Mouse (Mus musculus) A20 (cell line): ENCODE measurements at regions not wholly inside any gene's neighbourhood (a gene's known extent, or its start where the extent isn't known, plus 50 kb on each side); places are given as distances from the start of the nearest gene placed in this dataset.

Experiments used
- DNase-seq: peaks from one replicate; pipeline ENCODE4 v3.0.0-alpha.2; 2011; ENCODE audit warnings: low read depth, low spot score

DNA sequence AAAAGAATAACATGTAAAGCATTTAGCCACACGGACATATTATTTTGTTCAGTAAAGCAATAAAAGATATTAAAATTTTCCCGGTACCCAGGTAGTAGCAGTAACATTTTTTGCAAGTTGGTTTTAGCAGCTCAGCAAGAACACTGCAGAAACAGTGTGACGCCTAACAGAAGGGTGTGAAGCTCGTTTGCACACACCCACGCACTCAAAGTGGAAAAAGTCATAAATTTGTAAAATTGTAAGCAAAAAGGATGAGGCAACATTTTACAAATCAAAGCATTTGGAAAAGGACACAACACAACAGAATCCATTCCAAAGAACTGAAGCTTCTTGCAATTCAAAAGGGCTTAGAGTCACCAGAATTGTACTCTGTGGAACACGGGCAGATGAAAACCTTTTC lies 1053.6 kb upstream of the Celf2 start:
- no peak for DNase-seq

DNA sequence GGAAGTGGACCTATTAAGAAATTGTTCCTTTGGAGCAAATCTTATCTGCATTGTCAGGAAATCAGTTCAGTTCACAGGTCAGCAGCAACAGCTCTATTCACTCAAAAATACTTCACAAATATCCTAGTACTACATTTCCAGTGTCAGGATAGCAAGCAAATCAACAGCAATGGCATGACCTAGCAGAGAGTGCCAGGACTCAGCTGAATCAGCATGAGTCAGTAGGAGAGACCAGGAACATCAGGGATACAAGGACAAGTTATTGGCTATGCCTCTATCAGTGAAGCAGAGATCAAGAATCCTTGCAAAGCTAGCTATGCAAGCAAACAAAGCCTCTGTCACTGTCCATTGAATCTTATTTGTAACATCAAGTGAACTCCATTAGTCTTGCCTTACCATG lies 1036.8 kb upstream of the Celf2 start:
- DNase-seq, result no peak

DNA sequence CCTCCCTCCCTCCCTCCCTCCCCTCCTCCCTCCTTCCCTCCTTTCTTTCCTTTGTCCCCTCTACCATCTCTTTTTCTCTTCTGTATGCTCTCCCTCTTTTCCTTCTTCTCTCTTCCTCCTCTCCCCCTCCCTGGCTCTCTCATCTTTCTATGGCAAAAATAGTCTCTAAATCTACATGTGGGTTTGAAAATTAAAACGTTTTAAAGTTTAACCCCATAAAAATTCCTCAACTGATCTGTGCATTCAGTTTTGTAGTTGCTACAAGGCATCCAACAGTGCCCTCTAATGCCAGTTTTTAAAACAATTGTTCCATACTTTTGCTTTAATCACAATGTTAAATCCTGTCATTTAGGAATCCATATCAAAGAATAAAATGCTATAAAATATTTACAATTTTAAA lies 1027.5 kb upstream of the Celf2 start:
- no peak for DNase-seq

DNA sequence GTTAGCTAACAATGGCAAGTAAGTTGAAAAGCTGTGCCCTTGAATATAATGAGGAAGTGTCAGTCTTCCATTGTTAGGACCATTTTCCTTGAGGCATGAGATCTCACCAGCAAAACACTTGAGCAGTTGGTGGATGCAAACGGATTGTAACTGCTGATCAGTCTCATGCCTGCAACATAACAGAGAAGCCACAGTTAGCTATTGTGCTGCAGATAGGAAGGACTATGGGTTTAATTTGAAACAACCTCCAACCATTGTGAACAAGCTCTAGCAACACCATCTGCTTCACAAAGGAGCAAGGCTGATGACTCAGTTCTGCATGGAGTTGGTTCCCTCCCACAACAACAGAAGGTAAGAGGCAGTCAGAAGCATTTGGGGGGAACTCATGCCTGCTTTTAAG lies 989.1 kb upstream of the Celf2 start:
- DNase-seq, result no peak

DNA sequence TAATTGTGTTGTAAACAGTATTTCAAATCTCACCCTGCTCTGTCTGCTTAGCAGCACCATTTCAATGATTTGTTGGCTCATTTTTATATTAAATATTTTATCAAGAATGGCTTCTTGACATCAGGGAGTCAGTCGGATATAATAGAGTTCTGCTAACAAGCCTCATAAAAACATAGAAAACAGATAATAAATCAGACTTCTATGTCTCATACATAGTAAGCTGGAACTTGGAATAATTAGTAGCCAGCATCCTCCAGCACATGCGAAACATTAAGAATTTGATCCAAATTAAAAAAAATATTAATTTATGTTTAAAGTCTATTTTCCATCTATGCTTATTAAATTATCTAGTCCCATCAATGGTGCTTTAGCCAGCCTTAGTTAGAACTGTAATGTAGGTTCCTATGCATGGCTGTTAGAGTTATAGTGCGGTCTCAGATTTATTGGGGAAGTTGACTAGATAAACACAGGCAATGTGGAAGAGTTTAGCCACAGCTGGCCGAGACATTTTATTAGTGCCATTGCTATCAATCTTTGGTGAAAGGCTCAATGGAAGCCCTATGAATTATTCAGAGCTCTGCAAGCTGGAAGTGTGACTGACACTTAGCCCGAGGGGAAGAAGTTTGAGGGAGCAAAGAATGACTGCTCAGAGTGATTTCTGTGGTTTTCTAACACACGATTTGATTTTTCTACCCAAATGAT lies 968.6 kb upstream of the Celf2 start:
- DNase-seq, result no peak

DNA sequence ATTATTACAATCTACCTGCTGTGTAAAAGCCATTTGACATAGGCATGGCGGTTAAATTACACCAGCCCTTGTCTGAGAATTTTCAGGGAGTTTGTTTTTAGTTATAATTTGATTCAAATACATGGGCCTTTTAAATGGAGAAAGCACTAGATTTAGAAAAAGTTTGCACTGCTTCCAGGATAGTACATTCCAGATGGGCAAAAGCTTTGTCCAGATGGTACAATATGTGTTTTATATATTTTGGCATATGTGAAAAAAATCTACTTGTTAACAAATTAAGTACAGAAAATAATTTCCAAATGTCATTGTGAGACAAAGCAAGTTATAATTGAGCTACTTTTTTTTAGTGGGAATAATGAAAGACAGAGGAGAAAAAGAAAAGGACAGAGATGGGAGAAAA lies 961.2 kb upstream of the Celf2 start:
- no peak for DNase-seq

DNA sequence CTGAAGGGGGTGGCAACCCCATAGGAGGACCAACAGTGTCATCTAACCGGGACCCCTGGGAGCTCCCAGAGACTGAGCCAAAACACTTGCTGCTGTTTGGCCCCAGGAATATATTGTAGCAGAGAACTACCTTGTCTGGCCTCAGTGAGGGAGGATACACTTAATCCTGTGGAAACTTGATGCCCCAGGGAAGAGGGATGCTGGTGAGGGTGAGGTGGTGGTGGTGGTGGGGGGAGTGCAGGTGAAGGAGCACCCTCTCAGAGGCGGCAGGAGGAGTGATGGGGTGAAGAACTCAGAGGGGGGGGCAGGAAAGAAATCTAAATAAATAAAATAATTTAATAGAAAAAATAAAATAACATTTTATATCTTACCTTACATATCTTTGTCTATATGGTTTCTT lies 959.6 kb upstream of the Celf2 start:
- DNase-seq, result no peak

DNA sequence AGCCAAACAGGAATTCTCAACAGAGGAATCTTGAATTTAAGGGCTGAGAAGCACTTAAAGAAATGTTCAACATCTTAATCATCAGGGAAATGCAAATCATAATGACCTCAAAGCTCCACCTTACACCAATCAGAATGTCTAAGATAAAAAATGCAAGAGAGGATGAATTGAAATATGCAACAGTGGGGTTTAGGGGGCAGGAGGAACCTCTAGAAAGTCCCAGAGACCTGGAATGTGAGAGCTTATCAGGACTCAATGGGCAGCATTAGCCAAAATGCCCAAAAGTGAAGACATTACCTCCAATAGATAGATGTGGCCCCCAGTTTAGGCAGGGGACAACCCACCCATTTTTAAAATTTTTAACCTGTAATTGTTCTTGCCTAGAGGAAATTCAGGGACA lies 959.0 kb upstream of the Celf2 start:
- no peak for DNase-seq

DNA sequence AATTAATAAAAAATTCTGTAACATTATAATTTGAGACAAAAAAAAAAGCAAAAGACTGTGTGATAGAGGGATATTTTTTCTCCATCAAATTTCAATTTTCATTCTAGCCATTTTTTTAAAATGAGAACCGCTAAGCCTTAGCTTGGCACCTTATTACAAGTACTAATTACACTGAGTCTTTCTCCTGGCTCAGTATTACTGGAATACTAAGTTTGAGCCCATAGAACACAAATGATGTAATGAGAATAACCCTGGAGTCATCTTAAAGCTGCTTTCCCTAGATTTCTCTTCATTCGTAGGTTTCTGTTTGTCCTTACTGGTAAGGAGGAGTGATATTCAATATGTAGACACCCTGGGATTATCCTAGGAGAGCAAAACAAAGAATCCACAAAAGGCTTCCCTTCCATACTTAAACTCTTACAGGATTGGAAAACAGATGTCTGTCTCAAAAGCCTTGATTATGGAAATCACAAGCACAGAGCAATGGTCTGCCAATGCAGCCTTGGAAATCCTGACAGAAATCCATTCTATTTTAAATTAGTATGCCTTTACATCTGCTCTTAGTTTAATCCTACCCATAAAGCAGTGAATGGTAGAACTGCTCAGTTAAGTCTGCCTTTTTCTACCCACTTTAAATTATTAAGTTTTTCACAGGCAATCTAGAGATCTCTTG lies 958.3 kb upstream of the Celf2 start:
- DNase-seq, result no peak

DNA sequence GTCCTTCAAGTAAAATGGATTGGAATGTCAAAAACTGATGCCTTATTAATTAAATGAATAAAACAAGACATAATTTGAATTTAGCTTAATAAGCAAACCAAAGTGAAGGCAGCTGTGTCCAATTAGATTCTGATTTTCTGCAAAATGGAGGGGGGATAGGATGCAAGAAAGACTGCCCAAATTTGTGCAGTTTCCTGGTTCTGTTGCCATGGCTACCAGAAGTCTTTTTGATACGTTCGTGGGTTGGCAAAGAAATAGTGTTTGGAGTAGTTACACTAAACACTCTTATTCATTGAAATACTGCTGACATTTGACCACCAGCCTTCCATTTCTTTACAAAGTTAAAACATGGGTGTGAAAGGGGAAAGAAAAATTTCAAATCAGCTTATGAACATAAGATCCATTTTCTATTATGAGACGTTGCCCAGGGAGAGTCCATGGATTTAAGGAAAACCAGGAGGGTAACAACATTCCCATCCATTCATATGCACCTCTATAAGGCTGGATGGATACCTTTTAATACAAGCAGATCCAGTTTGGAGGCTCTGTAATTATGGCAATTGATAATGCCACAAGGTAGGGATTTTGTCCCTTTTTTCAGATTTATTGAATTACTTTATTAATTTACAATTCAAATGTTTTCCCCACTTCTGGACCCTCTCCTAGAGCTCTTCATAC lies 943.3 kb upstream of the Celf2 start:
- no peak for DNase-seq

DNA sequence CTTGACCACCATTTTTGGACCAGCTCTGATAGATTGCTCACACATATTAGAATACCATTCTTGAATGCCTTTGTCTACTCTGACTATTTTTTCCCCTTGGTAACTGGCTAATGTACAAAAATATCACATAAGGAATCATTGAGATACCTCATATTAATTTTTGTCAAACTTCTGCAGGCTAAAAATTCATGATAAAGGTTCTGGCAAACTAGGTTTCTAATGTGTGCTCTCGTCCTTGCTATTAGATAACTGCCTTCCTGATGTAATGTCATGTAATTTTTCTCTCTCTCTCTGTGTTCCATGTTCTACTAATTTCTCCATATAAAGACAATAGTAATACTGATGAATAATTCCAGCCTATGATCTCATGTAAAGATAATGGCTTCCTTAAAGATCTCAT lies 931.9 kb upstream of the Celf2 start:
- DNase-seq, result no peak

DNA sequence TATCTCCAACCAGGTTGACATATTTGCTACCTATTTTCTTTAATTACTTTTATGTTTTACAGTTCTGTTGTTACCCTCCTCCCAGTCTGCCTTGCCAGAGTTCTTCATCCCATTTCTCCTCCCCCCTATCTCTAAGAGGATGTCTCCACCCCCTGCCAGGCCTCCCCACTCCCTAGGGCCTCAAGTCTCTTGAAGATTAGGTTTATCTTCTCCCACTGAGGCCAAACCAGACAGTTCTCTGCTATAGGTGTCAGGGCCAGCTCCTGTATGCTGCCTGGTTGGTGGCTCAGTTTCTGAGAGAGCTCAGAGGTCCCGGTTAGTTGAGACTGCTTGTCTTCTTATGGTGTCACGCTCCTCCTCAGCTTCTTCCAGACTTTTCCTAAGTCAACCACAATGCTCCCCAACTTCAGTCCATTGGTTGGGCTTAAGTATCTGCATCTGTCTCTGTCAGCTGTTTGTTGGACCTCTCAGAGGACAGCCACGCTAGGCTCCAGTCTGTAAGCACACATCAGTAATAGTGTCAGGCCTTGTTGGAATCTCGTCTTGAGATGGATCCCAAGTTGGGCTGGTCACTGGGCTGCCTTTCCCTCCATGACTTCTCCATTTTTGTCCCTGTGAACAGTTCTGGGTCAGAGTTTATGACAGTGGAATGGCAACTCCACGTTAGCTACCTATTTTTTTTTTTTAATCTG lies 920.4 kb upstream of the Celf2 start:
- DNase-seq, result no peak

DNA sequence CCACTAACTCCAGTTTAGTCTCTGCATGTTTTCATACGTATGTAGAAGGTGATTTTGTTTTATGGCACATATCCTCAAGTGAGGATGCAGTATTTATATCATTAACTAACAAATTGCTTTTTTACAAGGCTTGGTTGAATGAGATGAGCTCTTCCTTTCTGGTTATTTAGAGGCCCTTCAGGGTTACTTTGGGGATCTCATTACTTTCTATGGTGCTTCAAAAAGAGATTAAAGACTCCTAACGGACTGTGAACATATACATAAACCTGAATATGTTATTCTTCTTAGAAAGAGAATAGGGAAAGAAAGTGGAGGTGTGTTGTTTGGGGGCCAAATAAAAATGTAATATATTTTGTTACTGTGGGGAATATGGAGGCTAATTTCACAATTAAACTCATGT lies 918.8 kb upstream of the Celf2 start:
- no peak for DNase-seq

DNA sequence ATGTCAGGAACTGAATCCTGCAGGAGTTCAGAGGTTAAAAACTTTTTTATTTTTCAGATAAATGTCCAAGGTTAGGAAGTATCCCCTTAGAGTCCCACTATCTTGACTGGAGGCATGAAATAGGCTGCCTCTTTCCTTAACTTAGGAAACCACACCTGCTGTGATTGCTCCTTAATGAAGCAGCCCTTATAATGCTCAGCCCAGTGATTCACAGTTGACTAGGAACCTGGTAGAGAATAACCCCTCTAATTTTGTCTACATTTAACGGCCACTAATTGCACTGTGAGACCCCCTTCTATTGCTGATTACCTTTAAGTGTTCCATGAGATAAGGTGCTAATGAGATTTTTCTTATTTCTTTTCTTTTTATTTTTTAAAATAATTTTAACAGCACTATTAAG lies 918.4 kb upstream of the Celf2 start:
- no peak for DNase-seq

DNA sequence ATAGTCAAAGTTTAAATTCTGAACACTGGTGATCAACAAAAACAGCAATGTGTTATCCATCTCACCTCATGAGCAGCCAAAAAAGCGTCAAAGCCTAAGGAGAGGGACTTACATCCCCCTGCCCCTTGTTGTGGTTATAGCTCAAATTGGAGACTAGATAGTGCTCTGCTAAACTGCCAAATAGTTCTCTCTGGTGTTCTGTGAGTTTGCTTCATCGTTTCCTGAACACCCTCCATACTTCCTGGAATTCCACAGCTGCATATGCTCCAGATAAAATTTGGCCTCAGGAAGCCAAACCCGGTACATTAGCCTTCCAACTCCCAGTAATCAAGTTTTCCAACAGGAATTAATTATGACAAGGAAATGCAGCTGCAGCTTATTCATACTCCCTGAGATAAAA lies 906.6 kb upstream of the Celf2 start:
- no peak for DNase-seq

DNA sequence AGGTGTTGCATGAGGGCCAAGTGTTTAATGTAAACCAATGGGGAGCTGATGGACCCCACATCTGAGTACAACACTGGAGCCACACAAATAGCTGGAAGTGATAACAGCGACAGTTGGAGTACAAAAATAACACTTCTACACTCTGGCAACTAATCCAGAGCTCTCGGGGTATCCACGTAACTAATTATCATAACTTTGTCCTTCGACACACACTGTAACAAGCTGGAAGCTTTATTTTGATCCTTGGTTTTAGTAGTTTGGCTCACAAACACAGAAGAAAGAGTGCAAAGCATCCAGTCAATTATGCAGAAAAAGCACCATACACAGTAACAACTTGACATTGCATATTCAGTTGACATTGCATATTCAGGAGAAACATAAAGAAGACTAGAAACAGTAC lies 884.8 kb upstream of the Celf2 start:
- no peak for DNase-seq

DNA sequence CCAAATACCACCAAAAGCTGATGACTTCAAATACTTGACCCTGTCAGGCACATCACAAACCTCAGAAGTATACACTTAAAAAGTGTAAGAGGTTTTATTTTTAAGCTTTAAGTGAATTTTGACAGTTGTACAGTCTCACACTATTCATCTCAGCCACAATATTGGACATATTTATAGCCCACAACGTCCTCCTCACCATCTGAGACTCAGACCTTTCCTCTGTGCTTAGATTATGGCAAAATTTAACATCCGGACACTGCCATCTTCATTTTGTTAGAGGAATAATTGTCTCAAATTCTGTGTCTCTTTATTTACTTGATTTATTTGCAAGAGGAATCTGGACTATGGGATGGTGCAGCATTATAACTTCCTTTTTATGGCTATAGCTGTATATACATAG lies 880.2 kb upstream of the Celf2 start:
- DNase-seq, result no peak

DNA sequence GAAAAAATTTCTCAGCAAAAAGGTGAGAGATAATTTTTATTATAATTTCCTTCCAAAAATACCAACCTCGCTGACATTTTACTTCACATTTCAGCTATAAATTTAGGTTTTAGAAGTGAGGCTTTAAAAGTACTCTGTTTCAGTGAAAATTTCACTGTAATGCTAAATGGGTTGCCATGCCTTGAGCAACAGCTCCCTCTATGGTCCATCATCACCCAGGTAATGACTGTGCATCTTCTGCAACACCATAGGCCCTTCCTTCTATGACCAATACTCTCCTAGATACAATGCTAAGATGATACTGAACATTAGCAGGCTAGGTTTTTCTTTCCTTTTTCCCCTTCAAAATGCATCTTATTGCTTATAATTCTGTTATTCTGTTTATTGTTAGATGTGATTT lies 870.9 kb upstream of the Celf2 start:
- peak; percentile 22 for DNase-seq

DNA sequence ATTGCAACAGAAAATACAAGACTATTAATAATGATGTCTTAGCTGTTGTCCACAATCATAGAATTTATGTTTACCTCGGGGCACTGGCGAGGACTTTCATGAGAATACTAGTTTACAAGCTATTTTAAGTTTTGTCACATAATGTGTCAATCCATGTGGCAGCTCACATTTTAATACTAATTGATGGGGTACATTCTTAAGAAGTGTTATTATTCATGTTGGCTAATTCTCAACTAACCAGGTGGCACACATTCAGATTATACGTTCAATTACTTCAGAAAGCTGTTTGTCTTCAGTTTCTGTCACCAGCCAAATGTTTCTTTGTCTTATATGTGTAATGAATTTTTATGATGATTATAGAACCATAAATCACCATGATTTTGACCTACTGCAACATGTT lies 870.2 kb upstream of the Celf2 start:
- no peak for DNase-seq

DNA sequence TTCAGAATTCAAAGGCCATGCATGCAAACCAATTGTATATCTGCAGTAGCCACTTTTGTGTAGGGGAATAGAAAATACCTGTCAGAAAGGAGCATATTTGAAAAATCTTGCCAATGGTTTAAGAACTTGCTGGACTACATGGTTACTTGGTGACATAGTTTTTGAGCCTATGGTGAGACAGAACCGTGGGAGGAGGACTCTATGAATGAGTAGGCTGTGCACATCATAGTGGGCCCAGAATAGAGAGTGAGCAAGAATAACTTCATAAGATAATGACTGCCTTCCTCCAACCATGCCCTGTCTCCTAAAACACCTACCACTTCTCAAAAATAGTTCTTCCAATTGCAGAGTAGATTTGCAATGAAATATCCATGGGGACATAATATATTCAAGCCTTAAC lies 838.5 kb upstream of the Celf2 start:
- no peak for DNase-seq

DNA sequence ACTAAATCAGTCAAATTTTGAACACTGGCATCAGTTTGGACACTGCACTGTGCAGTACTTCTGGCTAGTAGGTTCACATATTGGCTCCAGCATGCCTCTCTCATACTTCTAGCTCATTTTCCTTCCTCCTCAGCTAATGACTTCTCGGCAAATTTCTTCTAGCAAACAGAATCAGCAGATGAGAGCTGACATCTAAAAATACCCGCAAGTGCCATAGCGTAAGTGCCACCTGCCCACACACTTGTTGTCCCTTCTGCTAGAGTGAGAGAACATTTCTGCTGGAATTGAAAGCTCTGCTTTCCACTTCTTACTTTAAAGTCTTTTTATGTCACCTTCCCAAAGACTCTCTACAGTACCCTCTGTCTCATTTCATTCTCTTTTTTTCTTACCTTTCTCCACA lies 835.4 kb upstream of the Celf2 start:
- DNase-seq, result no peak

DNA sequence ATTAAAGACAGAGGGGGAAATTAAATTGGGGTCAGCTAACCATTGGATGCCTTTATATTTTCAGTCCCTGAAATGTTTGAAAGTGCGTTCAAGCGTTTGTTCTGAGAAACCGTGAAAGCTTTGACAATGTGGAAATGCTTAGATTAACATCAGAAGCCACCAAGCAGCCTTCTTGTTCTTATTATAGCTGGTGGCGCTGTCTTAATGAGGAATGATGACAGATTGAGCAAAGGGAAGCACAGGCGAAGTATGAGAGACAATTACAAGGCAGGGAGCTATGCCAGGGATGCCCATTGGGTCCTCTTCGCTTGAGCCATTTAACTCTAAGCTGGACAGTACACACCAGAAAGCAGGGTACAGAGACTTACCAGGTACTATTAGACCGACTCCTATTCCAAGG lies 828.9 kb upstream of the Celf2 start:
- no peak for DNase-seq

DNA sequence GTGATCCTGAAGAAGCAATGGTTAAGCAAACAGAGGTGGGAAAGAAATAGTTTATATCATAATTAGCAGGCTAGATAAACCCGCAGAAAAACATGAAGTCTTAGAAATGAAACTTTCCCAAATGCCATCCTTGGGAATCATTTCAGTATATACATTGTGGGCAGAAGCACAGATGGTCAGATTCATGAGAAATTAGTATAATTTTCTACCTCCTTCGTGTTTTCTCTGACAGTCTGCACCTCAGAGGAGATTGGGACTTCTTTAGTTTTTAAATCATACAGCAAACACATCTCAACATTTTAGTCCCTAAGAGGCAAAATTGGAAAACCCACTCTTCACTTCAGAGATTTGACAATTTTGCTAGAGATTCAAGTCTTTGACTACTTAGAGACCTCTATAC lies 786.6 kb upstream of the Celf2 start:
- DNase-seq, result no peak
